Mouse (Mus musculus) liver, adult 2 months (tissue): ENCODE measurements at regions not wholly inside any gene's neighbourhood (a gene's known extent, or its start where the extent isn't known, plus 50 kb on each side); places are given as distances from the start of the nearest gene placed in this dataset.

Source experiments
- CTCF ChIP-seq: fragments of 200-500 bp; IDR thresholded peaks from 2 replicates; pipeline ENCODE4 v1.5.1; 2011; ENCODE audit warnings: low read depth, low read length, control low read depth
- POLR2A ChIP-seq: fragments of 200-500 bp; IDR thresholded peaks from 2 replicates; pipeline ENCODE4 v1.6.1; 2011; ENCODE audit warnings: low read length, control low read depth; ENCODE audit not compliant: insufficient read depth; ENCODE audit errors: extremely low read depth

GRCm38 (mm10) chr7:36022489-36022888 is 219.7 kb upstream of the Zfp507 start:
- TF ChIP-seq CTCF = no peak
- TF ChIP-seq POLR2A = no peak
